Mouse (Mus musculus) urinary bladder, postnatal 14 days (tissue): ENCODE data around the gene Irgm2.
A peak's percentile ranks its signal among the peaks of the same experiment; 100 is the strongest.
"Not testable (repeated sequence)": the region's sequence is repeated elsewhere in the genome, so short reads cannot be mapped to it uniquely, and the experiment has no call there.

Experiments
- DNase-seq: peaks from one replicate; pipeline ENCODE4 v3.0.0; 2021; ENCODE audit warnings: low spot score

Irgm2 gene

GRCm38 (mm10) chr11:58213673-58214342, 14.4 kb downstream of the Irgm2 start:
- DNase-seq: no peak

- peak; percentile 83 for DNase-seq
Observed at GRCm38 (mm10) chr11:58214391-58215048, 15.1 kb downstream of the Irgm2 start.

- DNase-seq: not testable (repeated sequence)
Observed at GRCm38 (mm10) chr11:58215049-58215430, 15.6 kb downstream of the Irgm2 start.

- no peak for DNase-seq
Observed at GRCm38 (mm10) chr11:58215814-58216213, 16.4 kb downstream of the Irgm2 start.

GRCm38 (mm10) chr11:58216823-58217222, 17.4 kb downstream of the Irgm2 start:
- no peak for DNase-seq

- DNase-seq: peak; percentile 15
Observed at GRCm38 (mm10) chr11:58223751-58224150, 24.3 kb downstream of the Irgm2 start.

- DNase-seq: peak; percentile 40
Observed at GRCm38 (mm10) chr11:58224313-58224712, 24.9 kb downstream of the Irgm2 start.

- DNase-seq: not testable (repeated sequence)
Observed at GRCm38 (mm10) chr11:58224872-58225271, 25.5 kb downstream of the Irgm2 start.

GRCm38 (mm10) chr11:58225655-58226054, 26.2 kb downstream of the Irgm2 start:
- DNase-seq: peak; percentile 76

- DNase-seq: no peak
Observed at GRCm38 (mm10) chr11:58226425-58226824, 27.0 kb downstream of the Irgm2 start.

- DNase-seq: not testable (repeated sequence)
Observed at GRCm38 (mm10) chr11:58228021-58228420, 28.6 kb downstream of the Irgm2 start.

- no peak for DNase-seq
Observed at GRCm38 (mm10) chr11:58230396-58230910, 31.0 kb downstream of the Irgm2 start.

- no peak for DNase-seq
Observed at GRCm38 (mm10) chr11:58231156-58231555, 31.7 kb downstream of the Irgm2 start.

GRCm38 (mm10) chr11:58234551-58234950, 35.1 kb downstream of the Irgm2 start:
- DNase-seq: not testable (repeated sequence)

- no peak for DNase-seq
Observed at GRCm38 (mm10) chr11:58235152-58235551, 35.7 kb downstream of the Irgm2 start.

- peak; percentile 65 for DNase-seq
Observed at GRCm38 (mm10) chr11:58238840-58239791, 39.7 kb downstream of the Irgm2 start.

- DNase-seq: peak; percentile 12
Observed at GRCm38 (mm10) chr11:58247294-58247693, 47.9 kb downstream of the Irgm2 start.

GRCm38 (mm10) chr11:58249203-58249981, 50.0 kb downstream of the Irgm2 start:
- no peak for DNase-seq

GRCm38 (mm10) chr11:58250550-58250949, 51.1 kb downstream of the Irgm2 start:
- DNase-seq: no peak

- DNase-seq: no peak
Observed at GRCm38 (mm10) chr11:58254411-58254810, 55.0 kb downstream of the Irgm2 start.

GRCm38 (mm10) chr11:58257816-58258215, 58.4 kb downstream of the Irgm2 start:
- no peak for DNase-seq
